Mouse (Mus musculus): ENCODE results near the gene Bhlhe40.

Bhlhe40 gene

GRCm38 (mm10) chr6:108663241-108664194 lies 3.1 kb downstream of the Bhlhe40 start:
- no peak for DNase-seq (ENCODE audit: low spot score)

DNA sequence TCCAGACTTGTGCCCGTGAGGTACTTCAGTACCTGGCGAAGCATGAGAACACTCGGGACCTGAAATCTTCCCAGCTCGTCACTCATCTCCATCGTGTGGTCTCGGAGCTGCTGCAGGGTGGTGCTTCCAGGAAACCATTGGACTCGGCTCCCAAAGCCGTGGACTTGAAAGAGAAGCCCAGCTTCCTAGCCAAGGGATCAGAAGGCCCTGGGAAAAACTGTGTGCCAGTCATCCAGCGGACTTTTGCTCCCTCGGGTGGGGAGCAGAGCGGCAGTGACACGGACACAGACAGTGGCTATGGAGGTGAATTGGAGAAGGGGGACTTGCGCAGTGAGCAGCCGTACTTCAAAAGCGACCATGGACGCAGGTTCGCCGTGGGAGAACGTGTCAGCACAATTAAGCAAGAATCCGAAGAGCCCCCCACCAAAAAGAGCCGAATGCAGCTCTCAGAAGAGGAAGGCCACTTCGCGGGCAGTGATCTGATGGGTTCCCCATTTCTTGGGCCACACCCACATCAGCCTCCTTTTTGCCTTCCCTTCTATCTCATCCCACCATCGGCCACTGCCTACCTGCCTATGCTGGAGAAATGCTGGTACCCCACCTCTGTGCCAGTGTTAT lies 4.2 kb downstream of the Bhlhe40 start:
- no peak for DNase-seq (ENCODE audit: low spot score)

GRCm38 (mm10) chr6:108665587-108665986 lies 5.2 kb downstream of the Bhlhe40 start:
- peak; percentile 20 for DNase-seq (ENCODE audit: low spot score)

DNA sequence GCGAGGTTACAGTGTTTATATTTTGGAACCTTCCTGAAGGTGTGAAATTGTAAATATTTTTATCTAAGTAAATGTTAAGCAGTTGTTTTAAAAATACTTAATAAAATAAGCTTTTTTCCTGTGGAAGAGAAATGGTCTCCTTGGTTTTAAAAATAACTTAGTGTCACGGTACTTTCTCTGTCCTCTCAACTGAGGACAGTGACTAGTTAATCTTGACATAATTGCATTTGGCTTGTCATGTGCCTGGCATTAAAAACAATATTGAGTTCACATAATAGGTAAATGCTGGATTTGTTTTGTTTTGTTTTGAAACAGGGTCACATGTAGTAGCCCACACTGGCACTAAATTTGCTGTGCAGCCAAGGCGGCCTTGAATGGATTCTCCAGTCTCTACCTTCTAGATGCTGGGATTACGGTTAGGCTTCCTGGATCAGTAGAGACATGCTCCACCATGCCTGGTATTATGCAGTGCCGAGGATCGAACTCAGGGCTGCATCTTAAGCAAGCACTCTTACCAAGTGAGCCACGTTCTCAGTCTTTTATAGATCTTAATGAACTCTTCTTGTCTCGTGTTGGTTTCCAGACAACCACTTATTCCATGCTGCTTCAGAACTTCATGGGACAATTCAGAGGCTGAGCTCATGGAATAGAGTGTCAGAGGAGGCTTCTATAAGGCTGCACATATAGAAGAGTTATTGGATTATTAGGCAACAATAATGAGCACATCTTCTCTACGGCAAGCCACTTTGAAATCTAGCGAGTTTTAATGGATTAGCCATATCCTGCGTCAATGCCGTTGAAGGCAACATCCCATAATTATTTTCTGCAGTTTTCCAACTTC lies 6.4 kb downstream of the Bhlhe40 start:
- no peak for DNase-seq (ENCODE audit: low spot score)

GRCm38 (mm10) chr6:108667599-108668021 lies 7.2 kb downstream of the Bhlhe40 start:
- peak; percentile 44 for DNase-seq (ENCODE audit: low spot score)

DNA sequence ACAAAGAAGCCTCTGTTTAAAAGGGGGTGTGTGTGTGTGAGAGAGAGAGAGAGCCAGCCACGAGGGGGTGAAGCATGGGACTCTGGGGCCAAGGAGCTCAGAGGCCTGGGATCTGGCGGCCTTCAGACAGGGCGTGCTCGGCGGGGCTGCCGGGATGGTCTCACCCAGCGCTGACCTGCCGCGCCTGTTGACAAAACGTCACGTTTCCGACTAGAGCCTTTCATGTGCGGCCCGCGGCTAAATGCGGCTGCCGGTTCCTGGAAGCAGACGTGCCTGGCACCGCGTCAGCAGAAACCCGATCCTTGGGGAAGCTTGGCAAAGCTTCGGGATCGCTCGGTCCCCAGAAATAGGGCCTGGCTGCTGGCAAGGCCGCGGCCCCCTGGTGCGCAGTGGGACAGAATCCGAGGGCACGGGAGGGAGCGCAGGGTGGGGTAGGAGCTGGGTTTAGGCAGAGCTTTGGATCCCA lies 7.9 kb downstream of the Bhlhe40 start:
- DNase-seq (ENCODE audit: low spot score) = peak; percentile 86

DNA sequence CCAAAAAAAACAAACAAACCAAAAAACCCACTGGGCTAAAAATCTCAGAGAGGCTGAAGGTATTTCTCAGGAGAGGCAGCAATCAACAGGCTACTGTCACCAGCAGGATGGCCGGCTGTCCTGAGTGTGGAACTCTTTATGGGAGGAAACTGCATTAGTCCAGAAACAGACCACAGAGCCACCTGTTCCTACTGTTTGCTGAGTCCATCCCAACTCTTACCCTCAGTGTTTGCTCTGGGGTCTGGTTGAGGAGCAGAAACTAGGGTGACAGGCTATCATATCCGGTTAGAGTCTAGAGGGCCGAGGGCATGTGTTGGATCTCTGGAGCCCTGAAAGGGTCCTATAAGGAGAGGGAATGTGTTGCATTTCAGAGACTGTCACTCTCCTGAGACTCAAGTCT lies 9.8 kb downstream of the Bhlhe40 start:
- DNase-seq (ENCODE audit: low spot score) = no peak

GRCm38 (mm10) chr6:108670821-108671220 lies 10.4 kb downstream of the Bhlhe40 start:
- DNase-seq (ENCODE audit: low spot score) = no peak

GRCm38 (mm10) chr6:108672094-108672493 lies 11.7 kb downstream of the Bhlhe40 start:
- no peak for DNase-seq (ENCODE audit: low spot score)

DNA sequence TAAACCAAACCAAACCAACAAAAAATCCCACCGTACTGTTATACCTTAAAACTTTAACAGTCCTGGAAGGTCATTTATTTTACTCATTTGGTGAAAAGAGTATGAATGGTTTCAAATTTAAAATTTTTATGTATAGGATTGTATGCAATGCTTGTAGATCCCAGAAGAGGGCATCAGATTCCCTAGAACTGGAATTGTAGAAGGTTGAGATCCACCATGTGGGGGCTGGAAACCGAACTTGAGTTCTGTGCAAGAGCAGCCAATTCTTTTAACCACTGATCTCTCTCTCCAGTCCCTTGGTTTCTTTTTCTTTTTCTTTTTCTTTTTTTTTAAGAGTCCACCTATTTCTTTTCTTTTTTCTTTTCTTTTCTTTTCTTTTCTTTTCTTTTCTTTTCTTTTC lies 13.8 kb downstream of the Bhlhe40 start:
- no peak for DNase-seq (ENCODE audit: low spot score)

GRCm38 (mm10) chr6:108676783-108677340 lies 16.4 kb downstream of the Bhlhe40 start:
- DNase-seq (ENCODE audit: low spot score) = no peak

GRCm38 (mm10) chr6:108677697-108678096 lies 17.3 kb downstream of the Bhlhe40 start:
- no peak for DNase-seq (ENCODE audit: low spot score)

DNA sequence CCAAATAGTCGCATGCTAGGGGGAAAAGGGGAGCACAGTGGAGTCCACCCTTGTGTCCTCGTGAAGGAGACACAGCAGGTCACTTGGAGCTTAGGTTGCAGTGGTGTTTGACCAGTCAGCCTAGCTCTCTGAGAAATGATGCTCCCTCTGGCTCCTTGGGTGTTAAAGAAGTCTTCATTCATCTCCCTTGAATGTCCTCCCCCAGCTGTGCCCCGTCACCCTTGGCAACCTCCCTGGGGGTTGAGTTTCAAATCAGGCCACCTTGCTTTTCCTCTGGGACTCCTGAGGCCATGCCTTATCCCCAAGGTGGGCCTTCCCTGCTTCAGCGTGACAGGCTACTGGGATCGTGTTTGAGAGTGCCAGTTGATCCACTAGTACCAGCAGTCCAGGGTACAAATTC lies 17.8 kb downstream of the Bhlhe40 start:
- no peak for DNase-seq (ENCODE audit: low spot score)

DNA sequence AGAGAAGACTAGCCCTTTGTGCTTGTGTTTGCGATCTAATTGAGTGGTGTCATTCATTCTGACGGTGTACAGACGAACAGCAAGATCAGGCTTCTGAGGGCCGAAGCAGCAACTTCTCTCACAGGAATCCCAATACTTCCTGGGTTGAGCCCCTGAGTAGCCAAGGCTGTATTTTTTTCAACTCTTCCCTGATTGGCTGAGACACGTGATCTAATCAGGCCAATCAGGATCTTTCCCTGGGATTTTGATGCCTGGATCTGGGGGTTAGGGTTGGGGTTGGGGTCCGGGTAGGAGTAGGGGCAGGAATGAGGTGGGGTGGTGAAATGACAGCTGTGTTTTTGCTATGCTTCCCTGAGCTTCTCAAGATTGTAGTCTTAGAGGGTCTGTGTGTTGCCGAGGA lies 20.1 kb downstream of the Bhlhe40 start:
- no peak for DNase-seq (ENCODE audit: low spot score)

DNA sequence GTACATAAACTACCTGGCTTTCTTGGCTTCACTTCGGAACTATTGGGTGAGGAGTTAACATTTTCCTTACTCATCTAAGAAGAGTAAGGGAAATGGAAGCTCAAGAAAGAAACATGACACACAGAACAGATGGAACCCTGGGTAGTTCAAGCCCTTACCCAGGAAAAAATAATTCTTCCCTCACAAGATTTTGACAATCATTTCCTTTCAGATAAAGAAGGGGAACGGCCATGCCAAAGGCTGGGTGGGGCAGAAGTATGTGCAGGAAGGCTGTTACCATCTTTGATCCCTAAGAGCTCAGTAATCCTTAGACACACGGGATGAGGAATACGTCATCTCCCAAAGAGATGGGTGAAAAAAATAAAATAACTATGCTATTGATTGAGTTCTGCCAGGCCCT lies 20.7 kb downstream of the Bhlhe40 start:
- DNase-seq (ENCODE audit: low spot score) = no peak

DNA sequence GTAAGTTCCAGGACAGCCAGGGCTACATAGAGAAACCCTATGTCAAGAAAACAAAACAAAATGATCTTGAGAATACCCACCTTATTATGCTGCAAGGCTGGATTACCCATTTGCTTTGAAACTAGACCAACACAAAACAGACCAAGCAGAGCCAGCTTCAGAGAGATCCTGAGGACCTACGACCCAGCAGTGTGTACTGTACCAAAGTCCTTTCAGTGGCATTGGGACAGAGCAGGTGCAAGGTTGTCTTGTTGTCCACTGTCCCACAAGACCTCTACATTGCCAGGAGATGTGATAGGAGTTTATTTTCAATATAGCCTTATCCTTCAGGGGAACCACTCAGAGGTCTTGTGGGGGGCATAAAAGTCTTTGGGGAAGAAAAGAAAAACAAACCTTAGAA lies 22.7 kb downstream of the Bhlhe40 start:
- no peak for DNase-seq (ENCODE audit: low spot score)

GRCm38 (mm10) chr6:108684430-108684829 lies 24.0 kb downstream of the Bhlhe40 start:
- no peak for DNase-seq (ENCODE audit: low spot score)

- no peak for DNase-seq (ENCODE audit: low spot score)
Measured at GRCm38 (mm10) chr6:108685758-108686355, 25.4 kb downstream of the Bhlhe40 start.

- DNase-seq (ENCODE audit: low spot score) = no peak
Measured at GRCm38 (mm10) chr6:108686930-108687329, 26.5 kb downstream of the Bhlhe40 start.

GRCm38 (mm10) chr6:108688344-108688743 lies 27.9 kb downstream of the Bhlhe40 start:
- DNase-seq (ENCODE audit: low spot score) = no peak

GRCm38 (mm10) chr6:108692986-108693385 lies 32.6 kb downstream of the Bhlhe40 start:
- DNase-seq (ENCODE audit: low spot score) = no peak
